Mouse (Mus musculus): ENCODE data around the gene Cnst.

DNA sequence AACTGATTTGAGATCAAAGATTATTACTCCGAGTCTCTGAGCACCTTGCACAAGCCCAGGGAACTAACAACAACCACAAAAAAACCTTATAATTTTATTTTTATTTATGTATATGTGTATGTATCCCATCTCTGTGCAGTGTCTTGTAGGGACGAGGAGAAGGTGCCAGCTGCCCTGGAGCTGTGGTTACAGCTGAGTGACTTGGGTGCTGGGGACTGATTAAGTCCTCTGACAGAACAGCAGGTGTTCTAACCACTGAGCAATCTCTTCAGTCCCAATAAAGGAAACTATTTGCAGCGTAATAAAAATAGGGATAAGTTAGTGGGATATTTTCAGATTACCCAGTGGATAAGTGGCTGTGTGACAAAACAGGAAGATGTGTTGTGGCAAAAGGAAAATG is 128.2 kb downstream of the Cnst start:
- TF ChIP-seq CTCF (IDR thresholded peaks at IDR 0.05; ENCODE audit: borderline replicate concordance, insufficient read depth, low read depth, low read length), result no peak
- no peak for TF ChIP-seq POLR2A (IDR thresholded peaks at IDR 0.05; ENCODE audit: borderline replicate concordance, insufficient read depth, low read length)

All from cerebellum, adult 2 months (tissue).